Mouse (Mus musculus): ENCODE data around the gene Gm13078.

Gene Gm13078

GRCm38 (mm10) chr4:143719155-143719554 is at the start of gene Gm13078:
Gene Gm13078, plus strand, starts transcription at chr4:143719455.
- no peak for DNase-seq (ENCODE audit: low read depth, low spot score)

GRCm38 (mm10) chr4:143702611-143703010 is 16.6 kb upstream of the Gm13078 start, which contains the start of gene Gm13089:
Gene Gm13089, minus strand, starts transcription at chr4:143702711.
- DNase-seq (ENCODE audit: low read depth, low spot score) = no peak
